Mouse (Mus musculus) G1E (cell line): ENCODE results near the gene Zdhhc7.

ENCODE experiments used
- CTCF ChIP-seq: IDR thresholded peaks from 2 replicates; pipeline ENCODE4 v1.5.1; 2012; ENCODE audit warnings: low read depth, low read length, inconsistent platforms, mixed read lengths
- POLR2AphosphoS5 ChIP-seq: IDR thresholded peaks from 2 replicates; pipeline ENCODE4 v1.6.1; 2012; ENCODE audit warnings: low read depth, low read length, inconsistent platforms; ENCODE audit not compliant: insufficient replicate concordance
- TAL1 ChIP-seq: conservative IDR thresholded peaks from 2 replicates; pipeline ENCODE4 v1.6.1; 2012; ENCODE audit warnings: low read depth, low read length, inconsistent platforms, mixed read lengths

DNA sequence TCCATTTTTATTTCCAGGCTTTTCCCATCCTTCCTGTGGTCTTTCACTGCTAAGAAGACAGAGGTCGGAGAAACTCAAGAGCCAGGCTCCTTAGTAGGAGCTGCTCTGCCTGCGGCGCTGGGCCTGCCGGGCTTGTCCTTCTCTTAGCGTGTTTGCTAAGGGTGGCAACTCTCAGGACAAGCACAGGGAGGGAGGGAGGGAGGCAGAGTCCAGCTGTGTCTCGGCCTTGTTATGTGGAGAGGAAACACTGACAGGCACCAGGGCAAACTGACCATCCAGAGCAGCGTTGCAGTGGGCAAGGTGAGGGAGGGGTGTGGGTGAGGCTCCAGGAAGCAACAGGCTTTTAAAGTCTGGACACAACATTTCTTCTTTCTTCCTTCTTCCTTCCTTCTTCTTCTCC lies 11.8 kb downstream of the Zdhhc7 start:
- TF ChIP-seq POLR2AphosphoS5: no peak
- TF ChIP-seq TAL1: no peak
- TF ChIP-seq CTCF: no peak
